Mouse (Mus musculus): ENCODE measurements around the gene Cenps.
"Not testable (repeated sequence)": the region's sequence is repeated elsewhere in the genome, so short reads cannot be mapped to it uniquely, and the experiment has no call there.

Gene Cenps

GRCm38 (mm10) chr4:149136982-149137770, at the start of gene Cenps:
Cenps (minus strand) TSS chr4:149137629.
- in situ Hi-C loops (cut with MboI, MseI) = no loop called here

GRCm38 (mm10) chr4:149182755-149183154, 45.3 kb upstream of the Cenps start:
- in situ Hi-C loops (cut with MboI, MseI) = no loop called here

GRCm38 (mm10) chr4:149182192-149182591, 44.8 kb upstream of the Cenps start:
- in situ Hi-C loops (cut with MboI, MseI) = no loop called here

DNA sequence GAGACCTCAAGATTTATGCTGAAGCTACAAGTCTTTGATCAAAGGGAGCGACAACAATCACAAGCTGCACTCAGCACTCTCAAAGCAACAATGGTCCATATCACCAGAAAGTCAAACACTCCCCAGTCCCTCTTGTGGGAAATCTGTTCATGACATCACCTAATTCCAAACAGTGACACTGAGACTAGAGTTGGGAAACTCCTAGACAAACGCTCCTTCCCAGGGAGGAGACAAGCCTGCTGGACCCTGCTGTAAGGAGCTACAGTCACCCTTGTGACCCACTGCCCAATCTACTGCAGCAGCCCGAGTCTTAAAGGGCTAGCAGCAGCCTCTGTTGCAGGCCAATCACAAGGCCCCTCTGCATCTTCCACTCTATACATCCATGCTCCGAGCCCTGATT, 42.1 kb upstream of the Cenps start:
- in situ Hi-C loops (cut with MboI, MseI) = no loop called here

DNA sequence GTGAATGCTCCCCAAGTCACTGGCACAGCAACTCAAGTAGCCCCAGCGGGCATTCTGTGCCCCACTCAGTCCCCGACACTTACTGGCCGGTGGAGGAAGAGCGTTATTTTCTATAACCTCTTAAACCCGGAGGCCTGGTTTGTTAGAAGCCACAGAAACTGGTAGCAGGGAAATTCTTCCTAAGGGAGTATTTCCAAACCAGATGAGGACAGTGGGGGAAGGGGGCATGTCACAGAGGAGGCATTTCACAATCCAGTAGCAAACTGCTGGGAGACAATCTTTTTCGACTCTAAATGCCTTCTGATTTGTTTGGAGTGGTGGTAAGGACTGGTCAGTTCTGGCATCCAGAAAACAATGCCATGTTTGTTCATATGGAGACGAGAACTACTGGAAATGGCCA, 41.7 kb upstream of the Cenps start:
- in situ Hi-C loops (cut with MboI, MseI) = no loop called here

GRCm38 (mm10) chr4:149178328-149178727, 40.9 kb upstream of the Cenps start:
- in situ Hi-C loops (cut with MboI, MseI) = no loop called here

- in situ Hi-C loops (cut with MboI, MseI) = no loop called here
Observed at GRCm38 (mm10) chr4:149177046-149177445, 39.6 kb upstream of the Cenps start.

DNA sequence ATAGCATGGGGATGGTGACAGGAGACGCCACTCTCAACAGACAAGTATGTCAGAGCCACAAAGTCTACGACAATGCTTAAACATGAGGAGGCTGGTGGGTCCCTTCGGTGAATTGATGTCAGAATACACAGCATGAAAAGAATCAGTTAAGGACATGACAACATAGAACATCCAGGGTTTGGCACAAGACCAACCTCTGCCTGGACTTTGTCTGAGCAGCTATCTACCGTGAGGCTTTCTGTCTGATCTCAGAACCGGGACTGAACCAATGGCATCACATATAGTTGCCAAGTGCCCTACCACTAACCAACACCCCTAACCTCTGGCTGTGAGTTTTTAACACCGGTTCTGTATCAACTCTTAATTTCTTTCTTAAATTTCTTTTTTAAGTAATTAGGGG, 39.2 kb upstream of the Cenps start:
- in situ Hi-C loops (cut with MboI, MseI) = no loop called here

GRCm38 (mm10) chr4:149173661-149174060, 36.2 kb upstream of the Cenps start:
- in situ Hi-C loops (cut with MboI, MseI) = no loop called here

GRCm38 (mm10) chr4:149172666-149173065, 35.2 kb upstream of the Cenps start:
- in situ Hi-C loops (cut with MboI, MseI) = no loop called here

- in situ Hi-C loops (cut with MboI, MseI) = no loop called here
Observed at GRCm38 (mm10) chr4:149172083-149172482, 34.7 kb upstream of the Cenps start.

DNA sequence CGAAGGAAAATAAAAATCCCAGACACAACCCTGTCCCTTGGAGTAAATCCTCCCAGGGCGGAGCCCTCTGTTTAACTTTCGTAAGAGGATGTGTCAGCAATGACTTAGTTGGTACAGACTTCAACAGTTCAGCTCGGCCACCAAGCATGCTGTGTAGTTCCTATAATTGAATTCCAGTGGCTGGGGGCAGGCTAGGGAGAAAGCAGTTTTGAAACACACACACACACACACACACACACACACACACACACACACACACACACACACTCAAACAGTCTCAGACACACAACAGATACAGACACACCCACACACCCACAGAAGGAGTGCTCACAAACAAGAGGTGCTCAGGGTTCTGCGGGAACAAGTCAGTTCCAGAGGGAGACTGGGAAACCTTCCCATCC, 34.2 kb upstream of the Cenps start:
- in situ Hi-C loops (cut with MboI, MseI) = no loop called here

GRCm38 (mm10) chr4:149170394-149170931, 33.0 kb upstream of the Cenps start:
- in situ Hi-C loops (cut with MboI, MseI) = no loop called here

DNA sequence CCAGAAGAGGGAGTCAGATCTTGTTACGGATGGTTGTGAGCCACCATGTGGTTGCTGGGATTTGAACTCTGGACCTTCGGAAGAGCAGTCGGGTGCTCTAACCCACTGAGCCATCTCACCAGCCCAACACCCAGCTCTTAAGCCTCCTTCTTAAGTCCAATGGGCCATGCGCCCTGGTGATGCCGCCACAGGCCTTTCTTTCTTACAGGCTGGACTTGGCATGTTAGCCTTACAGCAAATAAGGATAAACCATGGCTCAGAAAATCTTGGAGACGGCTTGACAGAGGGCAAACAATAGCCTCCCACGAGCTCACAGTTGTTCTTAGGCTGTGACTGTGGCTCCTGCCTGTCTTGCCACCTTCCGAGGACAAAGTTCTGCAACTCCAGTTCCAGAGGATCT, 32.5 kb upstream of the Cenps start:
- in situ Hi-C loops (cut with MboI, MseI) = not testable (repeated sequence)

DNA sequence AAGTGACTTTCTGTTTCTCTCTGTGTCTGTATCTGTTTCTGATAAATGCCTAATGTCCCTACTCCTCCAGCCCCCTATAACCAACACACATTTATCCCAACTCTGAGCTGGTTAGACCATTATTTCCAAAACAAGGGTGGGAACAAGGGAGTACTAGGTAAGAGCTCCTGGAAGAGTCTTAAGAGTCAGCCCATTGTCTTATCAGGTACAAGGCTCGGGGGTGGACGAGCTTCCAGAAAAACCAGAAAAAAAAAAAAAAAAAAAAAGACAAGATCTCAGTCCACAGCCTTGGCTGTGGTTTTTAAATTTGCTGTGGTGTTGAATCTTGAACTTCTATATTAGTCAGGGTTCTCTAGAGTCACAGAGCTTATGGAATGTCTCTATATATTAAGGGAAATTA, 30.6 kb upstream of the Cenps start:
- in situ Hi-C loops (cut with MboI, MseI) = no loop called here

DNA sequence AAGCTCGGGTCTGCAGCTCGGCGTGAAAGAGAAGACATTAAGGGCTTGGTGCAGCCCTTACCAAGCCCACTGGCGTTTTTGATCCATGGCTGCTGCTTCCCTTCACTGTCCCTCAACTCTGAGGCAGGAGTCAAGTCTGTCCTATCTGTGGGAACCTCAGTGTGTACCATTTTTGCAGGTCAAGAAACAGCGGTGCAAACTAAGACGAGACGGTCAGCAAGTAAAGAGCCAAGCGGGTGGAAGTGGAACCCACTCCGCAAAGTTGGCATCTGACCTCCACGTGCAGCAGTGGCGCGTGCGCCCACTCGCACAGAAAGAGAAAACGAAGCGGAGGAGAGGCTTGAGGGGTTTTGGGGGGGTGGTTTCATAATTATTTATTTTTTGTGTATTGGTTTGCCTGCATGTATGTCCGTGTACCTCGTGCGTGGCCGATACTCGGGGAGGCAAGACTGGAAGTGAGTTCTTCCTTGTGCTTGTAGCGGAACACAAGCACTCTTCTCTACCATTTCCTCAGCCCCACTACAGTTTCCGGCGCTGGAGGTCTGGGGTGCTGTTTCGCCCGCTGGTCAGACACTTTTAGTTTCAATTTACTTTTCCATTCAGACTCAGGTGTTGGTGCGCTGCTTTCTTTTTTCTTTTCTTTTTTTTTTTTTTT, 29.7 kb upstream of the Cenps start:
- in situ Hi-C loops (cut with MboI, MseI) = no loop called here

DNA sequence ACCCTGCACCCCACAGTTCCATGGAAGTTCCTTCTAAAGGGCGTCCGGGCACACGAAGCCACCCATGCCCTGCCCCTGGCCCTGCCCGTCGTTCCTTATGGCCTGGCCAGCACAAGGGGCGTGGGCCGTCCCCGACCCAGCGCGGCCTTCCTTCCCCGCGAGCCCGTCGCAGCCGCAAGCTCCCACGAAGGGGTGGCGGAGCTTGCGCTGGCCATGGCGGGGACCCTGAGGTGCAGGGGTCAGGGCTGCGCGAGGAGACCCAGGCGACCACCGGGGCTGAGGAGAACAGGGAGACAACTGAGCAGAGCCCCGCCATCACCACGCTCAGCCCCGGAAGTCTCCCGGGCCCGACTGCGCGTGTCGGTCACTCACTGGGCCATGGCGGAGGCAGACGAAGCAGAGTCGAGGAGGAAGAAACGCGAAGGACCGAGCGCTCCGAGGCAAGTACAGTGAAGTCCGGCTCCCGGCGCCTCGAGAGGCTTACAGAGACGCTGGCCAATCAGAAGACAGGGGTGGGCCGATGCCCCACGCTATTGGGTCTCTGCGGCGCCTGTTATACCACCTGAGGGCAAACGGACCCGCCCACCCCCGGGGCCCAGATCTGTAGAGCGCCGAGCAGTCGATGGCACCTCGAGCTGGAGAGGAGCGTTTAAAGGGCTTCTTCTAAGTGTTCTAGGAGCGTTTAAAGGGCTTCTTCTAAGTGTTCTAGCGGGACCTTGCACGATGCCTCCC, 29.0 kb upstream of the Cenps start, which contains the start of gene Pgd:
Gene Pgd, minus strand, starts transcription at position 557 of the 732 bp plus-strand sequence.
- in situ Hi-C loops (cut with MboI, MseI) = no loop called here

DNA sequence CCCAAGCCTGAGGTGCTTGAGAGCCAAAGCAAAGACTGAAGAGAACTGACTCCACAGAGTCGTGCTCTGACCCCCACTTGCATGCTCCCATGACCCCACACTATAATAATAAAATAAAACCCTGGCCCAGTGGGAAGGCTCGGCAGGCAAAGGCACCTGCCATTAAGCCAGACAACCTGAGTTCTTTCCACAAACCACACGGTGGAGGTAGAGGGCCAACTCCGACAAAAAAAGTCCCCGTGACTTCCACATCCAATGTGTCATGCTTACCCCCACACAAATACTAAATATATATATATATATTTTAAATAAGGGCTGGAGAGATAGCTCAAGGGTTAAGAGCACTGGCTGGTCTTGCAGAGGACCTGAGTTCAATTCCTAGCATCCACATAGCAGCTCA, 26.7 kb upstream of the Cenps start:
- in situ Hi-C loops (cut with MboI, MseI) = no loop called here

- in situ Hi-C loops (cut with MboI, MseI) = no loop called here
Observed at GRCm38 (mm10) chr4:149163196-149163595, 25.8 kb upstream of the Cenps start.

- in situ Hi-C loops (cut with MboI, MseI) = no loop called here
Observed at GRCm38 (mm10) chr4:149161166-149161565, 23.7 kb upstream of the Cenps start.

GRCm38 (mm10) chr4:149159891-149160290, 22.5 kb upstream of the Cenps start:
- in situ Hi-C loops (cut with MboI, MseI) = no loop called here

DNA sequence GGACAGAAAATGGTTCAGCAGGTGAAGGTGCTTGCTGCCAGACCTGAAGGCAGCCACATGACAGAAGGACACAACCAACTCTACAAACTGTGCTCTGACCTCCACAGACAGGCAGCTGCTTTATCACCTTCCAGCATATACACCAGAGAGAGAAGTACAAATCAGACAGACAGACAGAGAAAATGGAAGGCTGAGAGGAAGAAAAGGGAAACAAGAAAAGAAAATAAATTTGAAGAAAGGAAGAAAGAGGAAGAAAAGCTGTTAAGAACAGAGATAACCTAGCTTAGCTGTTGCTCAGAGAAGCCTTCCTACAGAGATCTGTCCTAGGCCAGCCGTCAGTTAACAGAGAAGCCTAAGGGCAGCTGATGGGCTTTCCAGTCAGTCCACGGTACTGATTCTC, 21.8 kb upstream of the Cenps start:
- in situ Hi-C loops (cut with MboI, MseI) = no loop called here
